In the genomic region with DNA sequence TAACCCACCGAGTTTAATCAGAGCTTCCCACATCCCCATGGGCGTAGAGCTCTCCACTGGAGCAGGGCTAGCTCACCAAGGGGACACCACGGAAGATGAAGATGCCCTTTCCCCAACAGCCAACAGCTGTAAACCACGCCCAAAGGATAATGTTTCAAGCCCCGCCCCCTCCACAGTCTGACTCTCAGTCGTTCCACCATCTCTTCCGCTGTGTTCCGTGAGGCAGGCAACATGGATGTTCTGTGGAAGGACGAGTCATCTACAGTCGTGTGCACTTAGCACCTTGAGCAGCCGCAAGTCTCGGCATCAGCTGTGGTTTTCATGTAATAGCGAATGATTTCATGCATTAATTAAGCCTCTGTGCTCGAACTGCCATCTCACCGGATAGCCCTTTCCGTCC, we compare ENCODE assay signal across 22 mouse cellular contexts. TPM values are rescaled to one million over a fixed set of nuclear protein-coding genes. Genes with fewer than 3 reads are reported as not detected.
DNase-seq lines count a peak whose midpoint lies in the region; ATAC-seq lines count a peak whose summit lies in the region.
"Had no signal": no experiment of that assay in that cellular context is flagged by ENCODE, and none has a peak within 500 bp of the region (broad histone marks: within the 10 kb centered on the region; RNA-seq: fewer than 3 reads in every experiment).

No protein-coding gene starts in this region.

- no peak overlapping the region for H3K27ac ChIP-seq in forebrain, embryonic 12.5 days
- no peak overlapping the region for H3K27ac ChIP-seq in forebrain, embryonic 16.5 days (ENCODE audit: low read length)
- no peak overlapping the region for H3K27ac ChIP-seq in midbrain, embryonic 10.5 days (replicated peaks)
- H3K27ac ChIP-seq in midbrain, embryonic 16.5 days (ENCODE audit: low read length): no peak overlapping the region
- H3K27ac ChIP-seq in ES-E14 (ENCODE audit: insufficient read depth, low read depth, low read length, poor library complexity, severe bottlenecking): no peak overlapping the region
- H3K27ac ChIP-seq in embryonic facial prominence, embryonic 10.5 days (replicated peaks): no peak overlapping the region
- H3K27ac ChIP-seq: gastrocnemius, adult 2 months; heart, embryonic 15.5 days; limb, embryonic 13.5 days; liver, embryonic 15.5 days; macrophage; stomach, postnatal 0 days had no signal

- no peak for ATAC-seq in forebrain, embryonic 12.5 days (ENCODE audit: low FRiP score)
- no peak for ATAC-seq in forebrain, embryonic 16.5 days
- no peak for ATAC-seq in midbrain, embryonic 16.5 days
- ATAC-seq: forebrain, postnatal 0 days had no signal

- no peak overlapping the region for H3K9ac ChIP-seq in forebrain, embryonic 12.5 days
- H3K9ac ChIP-seq in forebrain, embryonic 16.5 days (replicated peaks; ENCODE audit: low read depth, low read length): no peak overlapping the region
- H3K9ac ChIP-seq in midbrain, embryonic 16.5 days (ENCODE audit: low read depth, low read length): no peak overlapping the region
- no peak overlapping the region for H3K9ac ChIP-seq in ES-E14 (ENCODE audit: insufficient read depth, low read depth, low read length, poor library complexity, severe bottlenecking)
- H3K9ac ChIP-seq: forebrain, postnatal 0 days; heart, embryonic 15.5 days; limb, embryonic 13.5 days; liver, embryonic 15.5 days had no signal

- DNase-seq in midbrain, embryonic 10.5 days (ENCODE audit: low spot score): no peak
- DNase-seq in ES-E14 (ENCODE audit: low read depth, low spot score): peak; percentile 41
- peak; percentile 19 for DNase-seq in embryonic facial prominence, embryonic 10.5 days (ENCODE audit: low spot score)
- DNase-seq in left cerebral cortex, postnatal 36 days (ENCODE audit: low spot score in 2 of 2): no peak
- no peak for DNase-seq in cerebellum, postnatal 14 days
- DNase-seq: adrenal gland, postnatal 25 days; cerebellum, postnatal 36 days; forebrain, postnatal 0 days; gastrocnemius, adult 2 months; heart, adult 18-20 months; kidney, adult 9 months had no signal

- in situ Hi-C loops in ES-E14 (cut with MboI; ENCODE audit: low sequenced_read_pairs in 2 of 2, unreplicated experiment in 2 of 2): no loop called here

- intact Hi-C loops in left cerebral cortex, postnatal 36 days (cut with DNase I): no loop called here

- H3K9me3 ChIP-seq in forebrain, embryonic 12.5 days: no peaks in the 10 kb centered on the region
- H3K9me3 ChIP-seq in forebrain, embryonic 16.5 days (ENCODE audit: control insufficient read depth, low read length): no peaks in the 10 kb centered on the region
- no peaks in the 10 kb centered on the region for H3K9me3 ChIP-seq in midbrain, embryonic 10.5 days (replicated peaks)
- no peaks in the 10 kb centered on the region for H3K9me3 ChIP-seq in midbrain, embryonic 16.5 days (replicated peaks; ENCODE audit: control insufficient read depth, low read length, poor library complexity, severe bottlenecking)
- H3K9me3 ChIP-seq in ES-E14 (ENCODE audit: control insufficient read depth, insufficient read depth, low read depth, low read length): no peaks in the 10 kb centered on the region
- no peaks in the 10 kb centered on the region for H3K9me3 ChIP-seq in embryonic facial prominence, embryonic 10.5 days
- H3K9me3 ChIP-seq: heart, embryonic 15.5 days; limb, embryonic 13.5 days; liver, embryonic 15.5 days had no signal

- WGBS in forebrain, embryonic 12.5 days: 47% methylated on average over 16 of the region's 16 CpGs
- WGBS in forebrain, embryonic 16.5 days: 40% methylated on average over 16 of the region's 16 CpGs
- 43% methylated on average over 16 of the region's 16 CpGs for WGBS in midbrain, embryonic 10.5 days
- 41% methylated on average over 16 of the region's 16 CpGs for WGBS in midbrain, embryonic 16.5 days
- 41% methylated on average over 16 of the region's 16 CpGs for WGBS in embryonic facial prominence, embryonic 10.5 days

- peak overlapping the region; percentile 24; the same call in 1 of the 2 replicates for H3K4me2 ChIP-seq in forebrain, embryonic 12.5 days
- H3K4me2 ChIP-seq in forebrain, embryonic 16.5 days (ENCODE audit: low read length): no peak overlapping the region
- H3K4me2 ChIP-seq in midbrain, embryonic 16.5 days (ENCODE audit: low read length): no peak overlapping the region
- H3K4me2 ChIP-seq: heart, embryonic 15.5 days; limb, embryonic 13.5 days; liver, embryonic 15.5 days had no signal

- no peaks in the 10 kb centered on the region for H3K36me3 ChIP-seq in forebrain, embryonic 12.5 days (replicated peaks)
- no peaks in the 10 kb centered on the region for H3K36me3 ChIP-seq in forebrain, embryonic 16.5 days (ENCODE audit: control insufficient read depth, insufficient read depth)
- no peaks in the 10 kb centered on the region for H3K36me3 ChIP-seq in midbrain, embryonic 10.5 days
- H3K36me3 ChIP-seq in midbrain, embryonic 16.5 days (ENCODE audit: control insufficient read depth, insufficient read depth, low read length): no peaks in the 10 kb centered on the region
- no peaks in the 10 kb centered on the region for H3K36me3 ChIP-seq in ES-E14 (ENCODE audit: control insufficient read depth, insufficient read depth, low read length, poor library complexity, severe bottlenecking)
- H3K36me3 ChIP-seq in embryonic facial prominence, embryonic 10.5 days (replicated peaks): no peaks in the 10 kb centered on the region
- H3K36me3 ChIP-seq: heart, embryonic 15.5 days; limb, embryonic 13.5 days; liver, embryonic 15.5 days had no signal

- no peak overlapping the region for H3K4me3 ChIP-seq in forebrain, embryonic 12.5 days (replicated peaks)
- no peak overlapping the region for H3K4me3 ChIP-seq in forebrain, embryonic 16.5 days (replicated peaks; ENCODE audit: low read length)
- H3K4me3 ChIP-seq in midbrain, embryonic 10.5 days: peak overlapping the region; percentile 24; the same call in 1 of the 2 replicates
- no peak overlapping the region for H3K4me3 ChIP-seq in midbrain, embryonic 16.5 days (ENCODE audit: low read depth, low read length)
- H3K4me3 ChIP-seq in ES-E14 (ENCODE audit: insufficient read depth in 1 of 2, low read depth in 1 of 2, low read length in 2 of 2, poor library complexity in 1 of 2, severe bottlenecking in 1 of 2): no peak overlapping the region
- H3K4me3 ChIP-seq in embryonic facial prominence, embryonic 10.5 days: 0 out of 2 replicates have a peak overlapping the region, but pooled peaks have one; percentile 19
- H3K4me3 ChIP-seq: gastrocnemius, adult 2 months; heart, embryonic 15.5 days; limb, embryonic 13.5 days; liver, embryonic 15.5 days had no signal

- no peaks in the 10 kb centered on the region for H3K4me1 ChIP-seq in forebrain, embryonic 12.5 days
- H3K4me1 ChIP-seq in forebrain, embryonic 16.5 days (replicated peaks; ENCODE audit: control insufficient read depth, insufficient read depth, low read length): no peaks in the 10 kb centered on the region
- no peaks in the 10 kb centered on the region; the same call in 1 of the 2 replicates for H3K4me1 ChIP-seq in midbrain, embryonic 10.5 days
- no peaks in the 10 kb centered on the region for H3K4me1 ChIP-seq in midbrain, embryonic 16.5 days (ENCODE audit: control insufficient read depth, insufficient read depth, low read length)
- H3K4me1 ChIP-seq in ES-E14 (ENCODE audit: control insufficient read depth in 2 of 2, insufficient read depth in 2 of 2, low read length in 2 of 2, poor library complexity in 1 of 2): no peaks in the 10 kb centered on the region; a peak in 1 of 4 replicates
- no peaks in the 10 kb centered on the region; the same call in 1 of the 2 replicates for H3K4me1 ChIP-seq in embryonic facial prominence, embryonic 10.5 days
- H3K4me1 ChIP-seq: heart, embryonic 15.5 days; limb, embryonic 13.5 days; liver, embryonic 15.5 days had no signal

- H3K27me3 ChIP-seq in forebrain, embryonic 12.5 days: no peaks in the 10 kb centered on the region
- no peaks in the 10 kb centered on the region for H3K27me3 ChIP-seq in forebrain, embryonic 16.5 days (replicated peaks; ENCODE audit: control insufficient read depth, insufficient read depth, low read length)
- no peaks in the 10 kb centered on the region for H3K27me3 ChIP-seq in midbrain, embryonic 10.5 days (ENCODE audit: low read depth, poor library complexity, severe bottlenecking)
- no peaks in the 10 kb centered on the region for H3K27me3 ChIP-seq in midbrain, embryonic 16.5 days (ENCODE audit: control insufficient read depth, insufficient read depth, low read depth, low read length)
- H3K27me3 ChIP-seq in embryonic facial prominence, embryonic 10.5 days (replicated peaks; ENCODE audit: low read depth, poor library complexity, severe bottlenecking): no peaks in the 10 kb centered on the region
- H3K27me3 ChIP-seq: heart, embryonic 15.5 days; limb, embryonic 13.5 days; liver, embryonic 15.5 days had no signal

RNA-seq across cellular contexts. Expression of gene Olfr287, which starts 4.8 kb away (rescaled TPM):
- not detected in 2 replicates for polyA plus RNA-seq in forebrain, embryonic 12.5 days (2016; fragmentation: Nextera tagmentation; extraction: Ambion mirVana)
- not detected in 2 replicates for polyA plus RNA-seq in forebrain, embryonic 16.5 days (2015; fragmentation: Nextera tagmentation; extraction: Ambion mirVana)
- not detected in 2 replicates for polyA plus RNA-seq in midbrain, embryonic 10.5 days (2016; fragmentation: Nextera tagmentation; extraction: Ambion mirVana)
- 0.16 and 0.20 TPM in 2 replicates for polyA plus RNA-seq in midbrain, embryonic 16.5 days (2015; fragmentation: Nextera tagmentation; extraction: Ambion mirVana)
- 0.16 TPM in 1 of 2 replicates, not detected in the other for total RNA-seq in ES-E14 (2012; rRNA removed)
- not detected in 2 replicates for polyA plus RNA-seq in embryonic facial prominence, embryonic 10.5 days (2016; fragmentation: Nextera tagmentation; extraction: Ambion mirVana)
- total RNA-seq in left cerebral cortex, postnatal 36 days (2021): 1 to 10 TPM; 4.8 to 6.2 TPM
- total RNA-seq: adrenal gland, postnatal 25 days; gastrocnemius, adult 2 months; heart, adult 18-20 months; MEL had no signal
- polyA plus RNA-seq: heart, embryonic 15.5 days; limb, embryonic 13.5 days; liver, embryonic 15.5 days; macrophage; stomach, postnatal 0 days; urinary bladder, adult 2 months had no signal

RNA-seq across cellular contexts. Expression of gene Gm44579, which starts 4.8 kb away (rescaled TPM):
- not detected in 2 replicates for polyA plus RNA-seq in forebrain, embryonic 12.5 days (2016; fragmentation: Nextera tagmentation; extraction: Ambion mirVana)
- polyA plus RNA-seq in forebrain, embryonic 16.5 days (2015; fragmentation: Nextera tagmentation; extraction: Ambion mirVana): not detected in 2 replicates
- polyA plus RNA-seq in midbrain, embryonic 10.5 days (2016; fragmentation: Nextera tagmentation; extraction: Ambion mirVana): not detected in 2 replicates
- not detected in 2 replicates for polyA plus RNA-seq in midbrain, embryonic 16.5 days (2015; fragmentation: Nextera tagmentation; extraction: Ambion mirVana)
- not detected in 2 replicates for total RNA-seq in ES-E14 (2012; rRNA removed)
- polyA plus RNA-seq in embryonic facial prominence, embryonic 10.5 days (2016; fragmentation: Nextera tagmentation; extraction: Ambion mirVana): not detected in 2 replicates
- total RNA-seq in left cerebral cortex, postnatal 36 days (2021): under 1 TPM in 1 of 2 experiments, not detected in 1; 0.15 TPM
- total RNA-seq: adrenal gland, postnatal 25 days; gastrocnemius, adult 2 months; heart, adult 18-20 months; MEL had no signal
- polyA plus RNA-seq: heart, embryonic 15.5 days; limb, embryonic 13.5 days; liver, embryonic 15.5 days; macrophage; stomach, postnatal 0 days; urinary bladder, adult 2 months had no signal

RNA-seq across cellular contexts. Expression of gene Olfr286, which starts 8.6 kb away (rescaled TPM):
- polyA plus RNA-seq in forebrain, embryonic 12.5 days (2016; fragmentation: Nextera tagmentation; extraction: Ambion mirVana): not detected in 2 replicates
- polyA plus RNA-seq in forebrain, embryonic 16.5 days (2015; fragmentation: Nextera tagmentation; extraction: Ambion mirVana): not detected in 2 replicates
- 0.02 TPM in 1 of 2 replicates, not detected in the other for polyA plus RNA-seq in midbrain, embryonic 10.5 days (2016; fragmentation: Nextera tagmentation; extraction: Ambion mirVana)
- polyA plus RNA-seq in midbrain, embryonic 16.5 days (2015; fragmentation: Nextera tagmentation; extraction: Ambion mirVana): not detected in 2 replicates
- total RNA-seq in ES-E14 (2012; rRNA removed): not detected in 2 replicates
- not detected in 2 replicates for polyA plus RNA-seq in embryonic facial prominence, embryonic 10.5 days (2016; fragmentation: Nextera tagmentation; extraction: Ambion mirVana)
- total RNA-seq in left cerebral cortex, postnatal 36 days (2021): not detected
- total RNA-seq: adrenal gland, postnatal 25 days; forebrain, postnatal 0 days; gastrocnemius, adult 2 months; heart, adult 18-20 months; layer of hippocampus, adult 18-20 months; MEL had no signal
- polyA plus RNA-seq: forebrain, postnatal 0 days; heart, embryonic 15.5 days; limb, embryonic 13.5 days; liver, embryonic 15.5 days; macrophage; stomach, postnatal 0 days; urinary bladder, adult 2 months had no signal

RNA-seq across cellular contexts. Expression of gene Olfr288, which starts 30.3 kb away (rescaled TPM):
- polyA plus RNA-seq in forebrain, embryonic 12.5 days (2016; fragmentation: Nextera tagmentation; extraction: Ambion mirVana): not detected in 2 replicates
- not detected in 2 replicates for polyA plus RNA-seq in forebrain, embryonic 16.5 days (2015; fragmentation: Nextera tagmentation; extraction: Ambion mirVana)
- polyA plus RNA-seq in midbrain, embryonic 10.5 days (2016; fragmentation: Nextera tagmentation; extraction: Ambion mirVana): not detected in 2 replicates
- not detected in 2 replicates for polyA plus RNA-seq in midbrain, embryonic 16.5 days (2015; fragmentation: Nextera tagmentation; extraction: Ambion mirVana)
- not detected in 2 replicates for total RNA-seq in ES-E14 (2012; rRNA removed)
- polyA plus RNA-seq in embryonic facial prominence, embryonic 10.5 days (2016; fragmentation: Nextera tagmentation; extraction: Ambion mirVana): not detected in 2 replicates
- total RNA-seq in left cerebral cortex, postnatal 36 days (2021): under 1 TPM in 1 of 2 experiments, not detected in 1; 0.45 TPM
- total RNA-seq: adrenal gland, postnatal 25 days; forebrain, postnatal 0 days; gastrocnemius, adult 2 months; heart, adult 18-20 months; MEL had no signal
- polyA plus RNA-seq: forebrain, postnatal 0 days; heart, embryonic 15.5 days; limb, embryonic 13.5 days; liver, embryonic 15.5 days; macrophage; stomach, postnatal 0 days; urinary bladder, adult 2 months had no signal

RNA-seq across cellular contexts. Expression of gene H1fnt, which starts 31.5 kb away (rescaled TPM):
- polyA plus RNA-seq in forebrain, embryonic 12.5 days (2016; fragmentation: Nextera tagmentation; extraction: Ambion mirVana): not detected in 2 replicates
- not detected in 2 replicates for polyA plus RNA-seq in forebrain, embryonic 16.5 days (2015; fragmentation: Nextera tagmentation; extraction: Ambion mirVana)
- not detected in 2 replicates for polyA plus RNA-seq in midbrain, embryonic 10.5 days (2016; fragmentation: Nextera tagmentation; extraction: Ambion mirVana)
- polyA plus RNA-seq in midbrain, embryonic 16.5 days (2015; fragmentation: Nextera tagmentation; extraction: Ambion mirVana): not detected in 2 replicates
- total RNA-seq in ES-E14 (2012; rRNA removed): 0.48 TPM in 1 of 2 replicates, not detected in the other
- polyA plus RNA-seq in embryonic facial prominence, embryonic 10.5 days (2016; fragmentation: Nextera tagmentation; extraction: Ambion mirVana): not detected in 2 replicates
- total RNA-seq in left cerebral cortex, postnatal 36 days (2021): not detected
- total RNA-seq: adrenal gland, postnatal 25 days; forebrain, postnatal 0 days; gastrocnemius, adult 2 months; heart, adult 18-20 months; layer of hippocampus, adult 18-20 months; MEL had no signal
- polyA plus RNA-seq: forebrain, postnatal 0 days; heart, embryonic 15.5 days; limb, embryonic 13.5 days; liver, embryonic 15.5 days; macrophage; stomach, postnatal 0 days; urinary bladder, adult 2 months had no signal

Comparison
In these comparisons a context has a peak if more than half of its experiments do, and no peak if none do; other contexts are left out.
1. H3K4me3 ChIP-seq: peak in midbrain, embryonic 10.5 days (single experiment) and embryonic facial prominence, embryonic 10.5 days (single experiment); none in forebrain, embryonic 12.5 days (single experiment), forebrain, embryonic 16.5 days (single experiment), midbrain, embryonic 16.5 days (single experiment) and ES-E14 (0 of 2).
2. DNase-seq: peak in ES-E14 (single experiment) and embryonic facial prominence, embryonic 10.5 days (single experiment); none in midbrain, embryonic 10.5 days (single experiment), left cerebral cortex, postnatal 36 days (0 of 2) and cerebellum, postnatal 14 days (0 of 2).